Mouse (Mus musculus): ENCODE measurements around the gene Olfr480. TPM values are rescaled to one million over a fixed set of nuclear protein-coding genes. Genes with fewer than 3 reads are reported as not detected.

Olfr480 gene
- not detected in 2 replicates for polyA plus RNA-seq (2014; fragmentation: Nextera tagmentation; extraction: Ambion mirVana)

DNA sequence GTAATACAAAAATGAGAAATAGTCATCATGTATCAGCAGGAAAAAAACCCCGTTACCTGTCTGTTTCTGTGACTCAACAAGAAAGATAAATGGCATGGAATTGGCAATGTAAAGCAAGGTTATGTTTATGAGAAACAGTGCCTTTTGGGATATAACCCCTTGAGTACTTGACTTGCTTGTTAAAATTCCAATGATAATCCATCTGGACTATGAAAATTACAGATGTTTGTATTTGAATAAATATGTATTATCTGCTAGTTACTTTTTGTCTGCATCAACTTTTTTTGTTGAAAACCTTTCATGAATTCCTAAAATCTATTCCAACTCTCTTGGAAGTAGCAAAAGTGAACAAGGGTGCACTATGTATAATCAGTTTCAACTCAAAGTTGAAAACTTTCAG lies at the start of gene Olfr480:
TSS of gene Olfr480 (minus strand) at position 101 of the 400 bp plus-strand sequence.
- H3K4me2 ChIP-seq (ENCODE audit: low read depth), result no peak within 1 kb of the TSS
- no peaks in the 10 kb centered on the region for H3K4me1 ChIP-seq (ENCODE audit: control insufficient read depth, insufficient read depth, low read length)
- ATAC-seq (ENCODE audit: insufficient read depth, low FRiP score, low TSS enrichment), result no peak
- no peak within 1 kb of the TSS for H3K27ac ChIP-seq (ENCODE audit: low read depth, low read length)
- H3K27me3 ChIP-seq (ENCODE audit: control insufficient read depth, insufficient read depth, low read length), result no peaks in the 10 kb centered on the region
- H3K4me3 ChIP-seq (ENCODE audit: low read depth, low read length), result no peak within 1 kb of the TSS
- H3K36me3 ChIP-seq (ENCODE audit: control insufficient read depth, insufficient read depth, low read length), result no peaks in the 10 kb centered on the region
- H3K9ac ChIP-seq (ENCODE audit: low read length), result no peak within 1 kb of the TSS
- 84% methylated on average over 1 of the region's 1 CpGs for WGBS
- no peak for DNase-seq (ENCODE audit: low spot score)
- no peaks in the 10 kb centered on the region for H3K9me3 ChIP-seq (ENCODE audit: control insufficient read depth, low read length)

DNA sequence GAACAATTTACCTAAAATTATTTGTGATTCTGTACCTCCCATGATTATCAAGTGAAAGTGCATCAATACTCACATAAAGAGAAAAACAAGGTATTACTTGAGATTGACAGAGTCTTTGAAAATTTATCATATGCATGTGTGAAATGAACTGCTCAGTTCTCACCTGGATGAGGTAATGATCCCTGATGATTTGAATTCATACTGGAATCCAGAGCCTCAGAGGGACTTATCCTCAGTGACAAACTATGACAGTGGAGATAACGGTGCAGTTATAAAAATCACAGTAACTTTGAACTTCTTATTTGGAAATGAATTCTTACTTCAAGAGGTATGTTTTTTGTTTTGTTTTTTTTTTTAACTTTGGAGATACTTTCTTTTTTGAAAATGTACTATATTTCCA lies 33.4 kb upstream of the Olfr480 start, which contains the start of gene Olfr483:
TSS of gene Olfr483 (plus strand) at position 301 of the 400 bp plus-strand sequence.
- no peak within 1 kb of the TSS for H3K9ac ChIP-seq (ENCODE audit: low read length)
- H3K36me3 ChIP-seq (ENCODE audit: control insufficient read depth, insufficient read depth, low read length), result no peaks in the 10 kb centered on the region
- no peaks in the 10 kb centered on the region for H3K4me1 ChIP-seq (ENCODE audit: control insufficient read depth, insufficient read depth, low read length)
- DNase-seq (ENCODE audit: low spot score) (no peak), ATAC-seq (ENCODE audit: insufficient read depth, low FRiP score, low TSS enrichment) (no peak)
- WGBS, result 88% methylated on average over 1 of the region's 1 CpGs
- H3K27ac ChIP-seq (ENCODE audit: low read depth, low read length), result no peak within 1 kb of the TSS
- H3K4me2 ChIP-seq (ENCODE audit: low read depth), result no peak within 1 kb of the TSS
- H3K27me3 ChIP-seq (ENCODE audit: control insufficient read depth, insufficient read depth, low read length), result no peaks in the 10 kb centered on the region
- no peaks in the 10 kb centered on the region for H3K9me3 ChIP-seq (ENCODE audit: control insufficient read depth, low read length)
- no peak within 1 kb of the TSS for H3K4me3 ChIP-seq (ENCODE audit: low read depth, low read length)

DNA sequence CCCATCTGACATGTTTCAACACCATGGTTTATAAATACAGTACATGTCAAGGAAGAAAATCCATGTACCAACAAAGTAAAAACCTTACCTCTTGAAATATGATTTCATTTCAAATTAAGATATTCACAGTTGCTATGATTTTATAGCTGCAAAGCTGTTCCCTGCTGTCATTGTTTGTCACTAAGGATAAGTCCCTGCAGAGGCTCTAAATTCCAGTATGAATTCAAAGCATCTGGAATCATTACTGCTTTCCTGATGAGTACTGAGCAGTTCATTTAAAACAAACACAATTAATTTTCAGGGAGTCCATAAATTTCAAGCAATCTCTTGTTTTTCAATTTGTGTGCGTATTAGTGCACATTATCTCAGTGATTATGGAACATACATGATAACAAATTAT lies 30.3 kb upstream of the Olfr480 start, which contains the start of gene Olfr482:
TSS of gene Olfr482 (minus strand) at position 101 of the 400 bp plus-strand sequence.
- no peaks in the 10 kb centered on the region for H3K27me3 ChIP-seq (ENCODE audit: control insufficient read depth, insufficient read depth, low read length)
- no peak within 1 kb of the TSS for H3K27ac ChIP-seq (ENCODE audit: low read depth, low read length)
- DNase-seq (ENCODE audit: low spot score) (no peak), ATAC-seq (ENCODE audit: insufficient read depth, low FRiP score, low TSS enrichment) (no peak)
- no peak within 1 kb of the TSS for H3K4me2 ChIP-seq (ENCODE audit: low read depth)
- no peak within 1 kb of the TSS for H3K4me3 ChIP-seq (ENCODE audit: low read depth, low read length)
- WGBS, result 88% methylated on average over 1 of the region's 1 CpGs
- H3K4me1 ChIP-seq (ENCODE audit: control insufficient read depth, insufficient read depth, low read length), result no peaks in the 10 kb centered on the region
- H3K9ac ChIP-seq (ENCODE audit: low read length), result no peak within 1 kb of the TSS
- H3K36me3 ChIP-seq (ENCODE audit: control insufficient read depth, insufficient read depth, low read length), result no peaks in the 10 kb centered on the region
- H3K9me3 ChIP-seq (ENCODE audit: control insufficient read depth, low read length), result no peaks in the 10 kb centered on the region

DNA sequence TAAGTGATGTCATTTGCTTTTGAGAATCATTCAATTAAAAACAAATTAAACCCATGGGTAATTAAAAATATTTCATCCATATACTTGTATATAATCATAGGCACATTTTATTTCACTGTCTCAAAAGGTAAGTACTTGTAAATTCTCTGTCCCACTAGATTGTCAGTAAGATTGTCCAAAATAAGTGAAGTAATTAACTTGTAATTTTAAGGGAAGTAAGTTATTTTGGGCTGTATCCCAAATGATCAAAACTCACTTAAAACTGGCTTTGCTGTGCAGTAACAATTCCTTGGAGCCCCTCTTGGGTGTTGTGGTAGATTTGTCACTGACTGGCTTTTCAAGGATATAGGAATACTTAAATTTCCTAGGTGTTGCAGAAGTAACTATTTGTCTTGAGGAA lies 12.4 kb upstream of the Olfr480 start, which contains the start of gene Olfr481:
TSS of gene Olfr481 (plus strand) at position 301 of the 400 bp plus-strand sequence.
- no peaks in the 10 kb centered on the region for H3K9me3 ChIP-seq (ENCODE audit: control insufficient read depth, low read length)
- no peak within 1 kb of the TSS for H3K27ac ChIP-seq (ENCODE audit: low read depth, low read length)
- H3K27me3 ChIP-seq (ENCODE audit: control insufficient read depth, insufficient read depth, low read length), result no peaks in the 10 kb centered on the region
- no peaks in the 10 kb centered on the region for H3K36me3 ChIP-seq (ENCODE audit: control insufficient read depth, insufficient read depth, low read length)
- DNase-seq (ENCODE audit: low spot score) (no peak), ATAC-seq (ENCODE audit: insufficient read depth, low FRiP score, low TSS enrichment) (no peak)
- no peak within 1 kb of the TSS for H3K4me2 ChIP-seq (ENCODE audit: low read depth)
- H3K9ac ChIP-seq (ENCODE audit: low read length), result no peak within 1 kb of the TSS
- H3K4me3 ChIP-seq (ENCODE audit: low read depth, low read length), result no peak within 1 kb of the TSS
- H3K4me1 ChIP-seq (ENCODE audit: control insufficient read depth, insufficient read depth, low read length), result no peaks in the 10 kb centered on the region

DNA sequence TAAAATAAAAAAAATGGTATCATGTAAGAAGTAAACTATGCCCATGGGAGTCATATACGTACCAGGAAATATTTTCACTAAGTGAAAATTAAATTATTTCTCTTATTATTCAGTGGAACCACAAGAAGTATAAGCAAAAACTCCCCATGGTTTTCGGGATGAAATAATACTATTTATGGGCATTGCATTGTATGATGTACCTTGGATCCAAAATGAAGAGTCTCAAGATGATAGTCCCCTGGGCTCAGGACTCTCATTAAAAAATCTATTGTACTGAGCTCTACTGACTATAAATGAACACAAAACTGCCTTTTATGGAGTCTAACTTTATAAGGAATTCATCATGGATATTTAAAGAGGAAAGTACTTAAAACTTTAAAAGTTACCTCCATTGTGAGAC lies 16.8 kb downstream of the Olfr480 start, which contains the start of gene Olfr479:
TSS of gene Olfr479 (plus strand) at position 301 of the 400 bp plus-strand sequence.
- Histone ChIP-seq H3K9me3 (ENCODE audit: control insufficient read depth, low read length) (no peaks in the 10 kb centered on the region), H3K9ac (ENCODE audit: low read length) (no peak within 1 kb of the TSS), H3K4me2 (ENCODE audit: low read depth) (no peak within 1 kb of the TSS), H3K4me1 (ENCODE audit: control insufficient read depth, insufficient read depth, low read length) (no peaks in the 10 kb centered on the region), H3K27ac (ENCODE audit: low read depth, low read length) (no peak within 1 kb of the TSS), H3K27me3 (ENCODE audit: control insufficient read depth, insufficient read depth, low read length) (no peaks in the 10 kb centered on the region), H3K4me3 (ENCODE audit: low read depth, low read length) (no peak within 1 kb of the TSS), H3K36me3 (ENCODE audit: control insufficient read depth, insufficient read depth, low read length) (no peaks in the 10 kb centered on the region)
- DNase-seq (ENCODE audit: low spot score) (no peak), ATAC-seq (ENCODE audit: insufficient read depth, low FRiP score, low TSS enrichment) (no peak)
- WGBS, result 89% methylated on average over 2 of the region's 2 CpGs

DNA sequence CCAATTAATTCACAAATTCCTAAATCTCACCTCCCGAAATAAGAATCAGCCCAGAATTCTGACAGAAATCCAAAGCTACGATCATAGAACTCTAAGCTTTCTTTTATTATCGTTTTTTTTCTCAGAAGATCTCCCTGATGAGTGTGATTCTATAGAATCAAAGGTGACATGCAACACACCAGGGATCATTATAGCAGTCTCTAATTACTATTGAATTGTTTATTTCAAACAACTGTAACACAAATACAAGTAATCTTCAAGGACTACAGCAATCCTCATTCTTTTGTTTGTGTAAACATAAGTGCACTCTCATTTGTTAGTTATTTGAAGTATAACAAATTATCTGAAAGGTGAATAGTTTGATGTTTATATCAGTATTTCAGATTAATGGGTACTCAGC lies 33.3 kb downstream of the Olfr480 start, which contains the start of gene Olfr478:
TSS of gene Olfr478 (minus strand) at position 101 of the 400 bp plus-strand sequence.
- Histone ChIP-seq H3K9me3 (ENCODE audit: control insufficient read depth, low read length) (no peaks in the 10 kb centered on the region), H3K36me3 (ENCODE audit: control insufficient read depth, insufficient read depth, low read length) (no peaks in the 10 kb centered on the region), H3K9ac (ENCODE audit: low read length) (no peak within 1 kb of the TSS), H3K4me3 (ENCODE audit: low read depth, low read length) (no peak within 1 kb of the TSS), H3K27ac (ENCODE audit: low read depth, low read length) (no peak within 1 kb of the TSS), H3K4me2 (ENCODE audit: low read depth) (no peak within 1 kb of the TSS), H3K27me3 (ENCODE audit: control insufficient read depth, insufficient read depth, low read length) (no peaks in the 10 kb centered on the region), H3K4me1 (ENCODE audit: control insufficient read depth, insufficient read depth, low read length) (no peaks in the 10 kb centered on the region)
- ATAC-seq (ENCODE audit: insufficient read depth, low FRiP score, low TSS enrichment) (no peak), DNase-seq (ENCODE audit: low spot score) (no peak)
- 89% methylated on average over 3 of the region's 3 CpGs for WGBS

Other genes starting within 250 kb of the Olfr480 start
- gene Olfr469, start 241.8 kb downstream of the Olfr480 start, polyA plus RNA-seq (2014; fragmentation: Nextera tagmentation; extraction: Ambion mirVana), result not detected in 2 replicates
- not detected in 2 replicates for gene Olfr470, start 219.9 kb downstream of the Olfr480 start, polyA plus RNA-seq (2014; fragmentation: Nextera tagmentation; extraction: Ambion mirVana)
- not detected in 2 replicates for gene Olfr472, start 169.4 kb downstream of the Olfr480 start, polyA plus RNA-seq (2014; fragmentation: Nextera tagmentation; extraction: Ambion mirVana)
- not detected in 2 replicates for gene Olfr473, start 136.9 kb downstream of the Olfr480 start, polyA plus RNA-seq (2014; fragmentation: Nextera tagmentation; extraction: Ambion mirVana)
- not detected in 2 replicates for gene Olfr474, start 112.7 kb downstream of the Olfr480 start, polyA plus RNA-seq (2014; fragmentation: Nextera tagmentation; extraction: Ambion mirVana)
- gene Olfr476, start 102.5 kb downstream of the Olfr480 start, polyA plus RNA-seq (2014; fragmentation: Nextera tagmentation; extraction: Ambion mirVana), result not detected in 2 replicates
- gene Olfr477, start 80.7 kb downstream of the Olfr480 start, polyA plus RNA-seq (2014; fragmentation: Nextera tagmentation; extraction: Ambion mirVana), result not detected in 2 replicates
- gene Olfr478, start 33.4 kb downstream of the Olfr480 start, polyA plus RNA-seq (2014; fragmentation: Nextera tagmentation; extraction: Ambion mirVana), result not detected in 2 replicates
- gene Olfr479, start 16.7 kb downstream of the Olfr480 start, polyA plus RNA-seq (2014; fragmentation: Nextera tagmentation; extraction: Ambion mirVana), result not detected in 2 replicates
- gene Olfr481, start 12.5 kb upstream of the Olfr480 start, polyA plus RNA-seq (2014; fragmentation: Nextera tagmentation; extraction: Ambion mirVana), result not detected in 2 replicates
- gene Olfr482, start 30.2 kb upstream of the Olfr480 start, polyA plus RNA-seq (2014; fragmentation: Nextera tagmentation; extraction: Ambion mirVana), result not detected in 2 replicates
- not detected in 2 replicates for gene Olfr483, start 33.5 kb upstream of the Olfr480 start, polyA plus RNA-seq (2014; fragmentation: Nextera tagmentation; extraction: Ambion mirVana)
- gene Olfr484, start 60.1 kb upstream of the Olfr480 start, polyA plus RNA-seq (2014; fragmentation: Nextera tagmentation; extraction: Ambion mirVana), result not detected in 2 replicates
- gene Olfr485, start 92.5 kb upstream of the Olfr480 start, polyA plus RNA-seq (2014; fragmentation: Nextera tagmentation; extraction: Ambion mirVana), result not detected in 2 replicates
- gene Olfr486, start 105.4 kb upstream of the Olfr480 start, polyA plus RNA-seq (2014; fragmentation: Nextera tagmentation; extraction: Ambion mirVana), result not detected in 2 replicates
- gene Olfr487, start 147.3 kb upstream of the Olfr480 start, polyA plus RNA-seq (2014; fragmentation: Nextera tagmentation; extraction: Ambion mirVana), result not detected in 2 replicates
- gene Olfr488, start 191.0 kb upstream of the Olfr480 start, polyA plus RNA-seq (2014; fragmentation: Nextera tagmentation; extraction: Ambion mirVana), result not detected in 2 replicates
- gene Olfr490, start 221.6 kb upstream of the Olfr480 start, polyA plus RNA-seq (2014; fragmentation: Nextera tagmentation; extraction: Ambion mirVana), result not detected in 2 replicates
- gene Olfr491, start 246.1 kb upstream of the Olfr480 start, polyA plus RNA-seq (2014; fragmentation: Nextera tagmentation; extraction: Ambion mirVana), result not detected in 2 replicates

Data from neural tube, embryonic 11.5 days (tissue).